Mouse (Mus musculus) megakaryocyte, embryonic 14.5 days (primary cell): Measurements from ENCODE around the gene Hyal3.

Experiments
- FLI1 ChIP-seq: IDR thresholded peaks from 2 replicates; pipeline ENCODE4 v1.6.1; 2012; ENCODE audit warnings: low read length, inconsistent platforms, mixed read lengths
- GATA1 ChIP-seq: IDR thresholded peaks from 3 replicates; pipeline ENCODE4 v1.6.1; 2012; ENCODE audit warnings: mixed read lengths, low read length, inconsistent platforms, borderline replicate concordance

- no peak for TF ChIP-seq FLI1
- no peak for TF ChIP-seq GATA1
Measured at GRCm38 (mm10) chr9:107556346-107556745, 24.3 kb upstream of the Hyal3 start.
